Mouse (Mus musculus): ENCODE data around the gene Msantd1. TPM values are rescaled to one million over a fixed set of nuclear protein-coding genes. Genes with fewer than 3 reads are reported as not detected.

Msantd1 gene
- polyA plus RNA-seq, 1 experiment from 2014 or later, result 0.95 TPM

DNA sequence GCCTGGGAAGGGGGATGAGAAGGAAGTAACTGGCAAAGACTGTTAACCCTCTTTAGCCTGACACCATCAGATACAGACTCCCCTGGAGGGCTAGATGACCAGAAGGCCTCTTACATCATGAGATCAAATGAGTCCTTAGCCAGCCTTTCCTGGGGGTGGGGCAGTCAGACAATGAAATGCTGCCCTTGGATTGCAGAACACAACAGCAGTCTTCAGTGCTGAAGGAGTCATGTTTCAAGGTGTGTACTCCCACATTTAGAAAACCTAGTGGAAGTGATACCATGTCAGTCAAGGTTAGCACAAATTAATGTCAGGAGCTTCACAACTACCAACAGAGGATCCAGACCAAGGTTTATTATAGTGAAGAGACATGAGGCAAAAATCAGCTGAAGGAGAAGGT, 5.4 kb upstream of the Msantd1 start:
- no peak overlapping the region for H3K4me2 ChIP-seq
- no peaks in the 10 kb centered on the region for H3K27me3 ChIP-seq (replicated peaks; ENCODE audit: control insufficient read depth, insufficient read depth, low read length)
- DNase-seq (ENCODE audit: low spot score) (no peak), ATAC-seq (replicated peaks; ENCODE audit: low FRiP score) (no peak)
- H3K9ac ChIP-seq (ENCODE audit: low read depth, low read length), result no peak overlapping the region
- peaks cover 56% of the 10 kb centered on the region for H3K36me3 ChIP-seq (ENCODE audit: control insufficient read depth, insufficient read depth, low read length)
- no peak overlapping the region for H3K4me3 ChIP-seq (ENCODE audit: low read depth, low read length)
- H3K27ac ChIP-seq (ENCODE audit: low read depth, low read length), result no peak overlapping the region
- H3K9me3 ChIP-seq (ENCODE audit: control insufficient read depth, low read length), result no peaks in the 10 kb centered on the region
- no peaks in the 10 kb centered on the region; the same call in 1 of the 2 replicates for H3K4me1 ChIP-seq (replicated peaks; ENCODE audit: control insufficient read depth, insufficient read depth, low read length)

DNA sequence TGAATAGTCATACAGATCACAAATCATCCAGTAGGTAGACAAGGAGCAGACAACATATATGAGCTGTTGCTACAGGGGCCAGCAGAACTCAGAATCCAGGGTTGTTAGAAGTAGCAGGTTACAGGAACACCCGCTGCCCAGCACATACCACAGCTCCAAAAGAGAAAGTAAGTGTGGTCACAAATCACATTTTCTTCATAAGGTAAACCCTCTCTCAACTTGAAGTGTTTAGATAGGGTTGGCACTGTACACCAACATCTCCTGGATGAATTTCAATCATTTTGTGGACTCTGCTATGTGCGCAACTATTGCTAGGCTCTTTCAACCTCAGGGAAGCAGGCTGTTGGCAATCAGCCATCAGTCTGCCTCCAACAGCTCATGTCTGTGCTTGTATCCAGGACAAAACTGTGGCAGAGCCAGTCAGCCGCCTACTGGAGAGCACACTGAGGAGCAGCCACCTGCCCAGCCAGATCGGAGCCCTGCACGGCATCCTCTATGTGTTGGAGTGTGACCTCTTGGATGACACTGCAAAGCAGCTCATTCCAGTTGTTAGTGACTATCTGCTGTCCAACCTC, 4.9 kb upstream of the Msantd1 start:
- Histone ChIP-seq H3K27ac (ENCODE audit: low read depth, low read length) (no peak overlapping the region), H3K9ac (ENCODE audit: low read depth, low read length) (no peak overlapping the region), H3K4me3 (ENCODE audit: low read depth, low read length) (no peak overlapping the region), H3K36me3 (ENCODE audit: control insufficient read depth, insufficient read depth, low read length) (peaks cover 57% of the 10 kb centered on the region), H3K4me2 (no peak overlapping the region), H3K4me1 (replicated peaks; ENCODE audit: control insufficient read depth, insufficient read depth, low read length) (no peaks in the 10 kb centered on the region), H3K9me3 (ENCODE audit: control insufficient read depth, low read length) (no peaks in the 10 kb centered on the region), H3K27me3 (replicated peaks; ENCODE audit: control insufficient read depth, insufficient read depth, low read length) (no peaks in the 10 kb centered on the region)
- DNase-seq (ENCODE audit: low spot score), result no peak
- ATAC-seq (replicated peaks; ENCODE audit: low FRiP score), result no peak
- WGBS, result 92% methylated on average over 5 of the region's 5 CpGs

DNA sequence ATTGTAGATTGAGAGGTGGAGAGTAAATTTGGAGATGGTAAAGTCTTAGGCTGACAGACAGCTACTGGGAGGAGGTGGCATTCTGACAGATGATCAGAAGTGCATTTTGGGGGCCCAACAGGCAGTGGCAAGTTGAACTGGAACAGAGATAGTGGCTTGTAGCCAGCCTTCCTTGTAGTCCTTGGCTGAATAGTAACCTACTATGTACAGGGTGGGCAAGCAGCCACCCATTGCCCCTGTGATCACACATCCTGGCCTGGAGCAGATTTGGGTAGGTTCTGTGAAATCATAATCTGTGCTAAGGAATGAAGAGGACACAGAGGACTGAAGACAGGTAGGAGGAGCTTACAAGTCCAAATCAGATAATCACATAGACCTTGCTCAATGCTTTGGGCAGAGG, 3.4 kb upstream of the Msantd1 start:
- DNase-seq (ENCODE audit: low spot score) (no peak), ATAC-seq (replicated peaks; ENCODE audit: low FRiP score) (no peak)
- Histone ChIP-seq H3K27ac (ENCODE audit: low read depth, low read length) (no peak overlapping the region), H3K9ac (ENCODE audit: low read depth, low read length) (no peak overlapping the region), H3K9me3 (ENCODE audit: control insufficient read depth, low read length) (no peaks in the 10 kb centered on the region), H3K4me2 (no peak overlapping the region), H3K4me1 (replicated peaks; ENCODE audit: control insufficient read depth, insufficient read depth, low read length) (no peaks in the 10 kb centered on the region), H3K36me3 (ENCODE audit: control insufficient read depth, insufficient read depth, low read length) (peaks cover 53% of the 10 kb centered on the region), H3K27me3 (replicated peaks; ENCODE audit: control insufficient read depth, insufficient read depth, low read length) (no peaks in the 10 kb centered on the region), H3K4me3 (ENCODE audit: low read depth, low read length) (no peak overlapping the region)

DNA sequence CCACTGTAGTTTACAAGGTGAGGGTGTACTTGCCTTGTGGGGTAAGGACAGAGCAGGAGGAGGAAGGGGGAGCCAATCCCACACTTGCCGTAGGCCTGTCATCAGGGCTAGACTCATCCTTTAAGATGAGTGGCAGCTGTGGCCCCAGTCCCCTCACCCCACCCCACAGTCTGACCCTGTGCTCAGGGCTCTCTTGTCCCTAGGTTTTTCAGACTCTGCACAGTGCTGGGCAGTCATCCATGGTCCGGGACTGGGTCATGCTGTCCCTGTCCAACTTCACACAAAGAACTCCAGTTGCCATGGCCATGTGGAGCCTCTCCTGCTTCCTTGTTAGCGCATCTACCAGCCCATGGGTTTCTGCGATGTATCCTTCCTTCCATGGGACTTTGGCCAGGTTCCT, 582 bp upstream of the Msantd1 start:
- H3K36me3 ChIP-seq (ENCODE audit: control insufficient read depth, insufficient read depth, low read length), result peaks cover 38% of the 10 kb centered on the region
- 0 out of 2 replicates have a peak, but pooled peaks cover 8% of the 10 kb centered on the region for H3K4me1 ChIP-seq (replicated peaks; ENCODE audit: control insufficient read depth, insufficient read depth, low read length)
- H3K27me3 ChIP-seq (replicated peaks; ENCODE audit: control insufficient read depth, insufficient read depth, low read length), result no peaks in the 10 kb centered on the region
- H3K4me2 ChIP-seq, result no peak overlapping the region
- H3K27ac ChIP-seq (ENCODE audit: low read depth, low read length), result no peak overlapping the region
- no peak overlapping the region for H3K4me3 ChIP-seq (ENCODE audit: low read depth, low read length)
- H3K9me3 ChIP-seq (ENCODE audit: control insufficient read depth, low read length), result no peaks in the 10 kb centered on the region
- DNase-seq (ENCODE audit: low spot score) (no peak), ATAC-seq (replicated peaks; ENCODE audit: low FRiP score) (no peak)
- H3K9ac ChIP-seq (ENCODE audit: low read depth, low read length), result no peak overlapping the region
- WGBS, result 92% methylated on average over 4 of the region's 4 CpGs

DNA sequence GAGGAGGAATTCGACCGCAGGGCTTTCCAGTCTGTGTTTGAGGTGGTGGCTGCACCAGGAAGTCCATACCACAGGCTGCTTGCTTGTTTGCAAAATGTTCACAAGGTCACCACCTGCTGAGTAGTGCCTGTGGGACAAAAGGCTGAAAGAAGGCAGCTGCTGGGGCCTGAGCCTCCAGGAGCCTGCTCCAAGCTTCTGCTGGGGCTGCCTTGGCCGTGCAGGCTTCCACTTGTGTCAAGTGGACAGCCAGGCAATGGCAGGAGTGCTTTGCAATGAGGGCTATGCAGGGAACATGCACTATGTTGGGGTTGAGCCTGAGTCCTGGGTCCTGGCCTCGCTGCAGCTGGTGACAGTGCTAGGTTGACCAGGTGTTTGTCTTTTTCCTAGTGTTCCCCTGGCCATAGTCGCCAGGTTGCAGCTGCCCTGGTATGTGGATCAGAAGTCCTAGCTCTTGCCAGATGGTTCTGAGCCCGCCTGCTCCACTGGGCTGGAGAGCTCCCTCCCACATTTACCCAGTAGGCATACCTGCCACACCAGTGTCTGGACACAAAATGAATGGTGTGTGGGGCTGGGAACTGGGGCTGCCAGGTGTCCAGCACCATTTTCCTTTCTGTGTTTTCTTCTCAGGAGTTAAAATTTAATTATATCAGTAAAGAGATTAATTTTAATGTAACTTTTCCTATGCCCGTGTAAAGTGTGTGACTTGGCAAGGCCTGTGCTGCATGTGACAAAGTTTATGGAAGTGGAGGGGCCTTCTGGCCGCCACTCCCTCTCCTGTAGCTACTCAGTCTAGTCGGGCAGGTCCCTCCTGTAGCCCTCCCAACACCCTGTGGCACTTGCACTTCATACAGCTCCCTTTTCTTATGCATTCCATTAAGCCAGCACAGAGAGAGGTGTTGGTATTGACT, 1.2 kb downstream of the Msantd1 start:
- Histone ChIP-seq H3K36me3 (ENCODE audit: control insufficient read depth, insufficient read depth, low read length) (peaks cover 28% of the 10 kb centered on the region), H3K4me3 (ENCODE audit: low read depth, low read length) (no peak overlapping the region), H3K4me1 (replicated peaks; ENCODE audit: control insufficient read depth, insufficient read depth, low read length) (0 out of 2 replicates have a peak, but pooled peaks cover 8% of the 10 kb centered on the region), H3K27me3 (replicated peaks; ENCODE audit: control insufficient read depth, insufficient read depth, low read length) (no peaks in the 10 kb centered on the region), H3K9me3 (ENCODE audit: control insufficient read depth, low read length) (no peaks in the 10 kb centered on the region), H3K9ac (ENCODE audit: low read depth, low read length) (no peak overlapping the region), H3K4me2 (no peak overlapping the region), H3K27ac (ENCODE audit: low read depth, low read length) (peak overlapping the region; percentile 28; the same call in 1 of the 2 replicates)
- WGBS, result 77% methylated on average over 9 of the region's 9 CpGs
- ATAC-seq (replicated peaks; ENCODE audit: low FRiP score) (no peak), DNase-seq (ENCODE audit: low spot score) (no peak)

DNA sequence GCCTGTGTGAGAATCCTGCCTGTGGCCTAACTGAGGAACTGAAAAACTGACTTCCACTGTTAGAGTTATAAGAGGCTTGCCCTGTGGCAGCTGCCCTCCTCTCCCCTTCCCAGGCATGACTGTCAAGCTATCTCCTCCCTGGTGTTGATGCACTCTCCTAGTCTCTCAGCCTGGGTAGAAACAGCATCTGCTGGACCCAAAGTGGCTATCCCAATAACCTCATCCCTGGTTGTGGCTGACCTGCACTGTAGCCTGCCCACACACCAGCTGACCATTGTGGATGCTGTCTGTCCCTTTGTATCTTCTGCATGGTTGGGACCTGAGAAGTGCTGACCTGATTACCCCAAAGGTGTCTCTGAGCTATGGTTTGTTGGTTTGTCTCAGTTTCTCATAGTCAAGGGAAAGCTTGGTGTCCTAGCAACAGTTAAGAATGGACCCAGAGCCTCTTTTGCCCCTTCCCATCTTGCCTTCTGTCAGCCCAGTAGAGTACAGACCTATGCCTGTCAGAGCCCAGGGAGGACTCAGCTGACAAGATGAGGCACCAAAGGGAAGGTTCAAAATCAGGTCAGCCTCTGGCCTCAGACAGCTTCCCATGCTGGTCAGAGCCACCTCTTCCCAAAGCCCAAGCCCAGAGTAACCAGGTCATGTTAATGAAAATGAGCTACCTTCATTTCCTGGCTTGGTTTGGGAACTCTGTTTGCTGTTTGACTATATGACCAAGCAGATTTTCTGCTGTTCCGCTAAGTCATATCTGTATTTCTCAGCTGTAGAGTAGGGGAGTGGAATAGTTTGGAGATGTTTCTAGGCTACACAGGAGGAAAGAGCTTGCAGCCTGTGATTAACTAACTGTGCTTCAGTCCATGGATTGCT, 2.1 kb downstream of the Msantd1 start:
- 73% methylated on average over 1 of the region's 1 CpGs for whole genome bisulfite sequencing
- Histone ChIP-seq H3K9ac (ENCODE audit: low read depth, low read length) (no peak overlapping the region), H3K9me3 (ENCODE audit: control insufficient read depth, low read length) (no peaks in the 10 kb centered on the region), H3K4me2 (no peak overlapping the region), H3K27ac (ENCODE audit: low read depth, low read length) (peak overlapping the region; percentile 33; the same call in 1 of the 2 replicates), H3K4me1 (replicated peaks; ENCODE audit: control insufficient read depth, insufficient read depth, low read length) (0 out of 2 replicates have a peak, but pooled peaks cover 8% of the 10 kb centered on the region), H3K36me3 (ENCODE audit: control insufficient read depth, insufficient read depth, low read length) (peaks cover 28% of the 10 kb centered on the region), H3K27me3 (replicated peaks; ENCODE audit: control insufficient read depth, insufficient read depth, low read length) (no peaks in the 10 kb centered on the region), H3K4me3 (ENCODE audit: low read depth, low read length) (no peak overlapping the region)
- ATAC-seq (replicated peaks; ENCODE audit: low FRiP score), result peak; percentile 54
- no peak for DNase-seq (ENCODE audit: low spot score)

DNA sequence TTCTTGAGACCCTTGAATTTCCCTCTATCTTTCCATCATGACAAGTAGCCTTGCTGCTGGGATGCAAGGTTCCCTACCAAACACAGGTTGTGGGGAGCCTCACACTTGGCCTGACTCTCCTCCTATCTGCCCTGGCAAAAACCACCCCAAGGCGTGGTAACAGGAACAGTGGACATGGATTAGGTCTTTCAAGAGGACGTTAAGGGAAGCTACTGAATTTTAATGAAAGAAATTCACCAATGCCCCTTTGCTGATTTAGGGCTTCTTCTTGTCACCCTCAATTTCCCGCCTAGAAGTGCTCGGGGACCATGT, 2.6 kb downstream of the Msantd1 start:
- Histone ChIP-seq H3K4me3 (ENCODE audit: low read depth, low read length) (no peak overlapping the region), H3K9me3 (ENCODE audit: control insufficient read depth, low read length) (no peaks in the 10 kb centered on the region), H3K27ac (ENCODE audit: low read depth, low read length) (peak overlapping the region; percentile 26; the same call in 1 of the 2 replicates), H3K4me2 (no peak overlapping the region), H3K4me1 (replicated peaks; ENCODE audit: control insufficient read depth, insufficient read depth, low read length) (0 out of 2 replicates have a peak, but pooled peaks cover 8% of the 10 kb centered on the region), H3K9ac (ENCODE audit: low read depth, low read length) (no peak overlapping the region), H3K27me3 (replicated peaks; ENCODE audit: control insufficient read depth, insufficient read depth, low read length) (no peaks in the 10 kb centered on the region), H3K36me3 (ENCODE audit: control insufficient read depth, insufficient read depth, low read length) (peaks cover 24% of the 10 kb centered on the region)
- WGBS, result 78% methylated on average over 4 of the region's 4 CpGs
- no peak for ATAC-seq (replicated peaks; ENCODE audit: low FRiP score)
- DNase-seq (ENCODE audit: low spot score), result no peak

DNA sequence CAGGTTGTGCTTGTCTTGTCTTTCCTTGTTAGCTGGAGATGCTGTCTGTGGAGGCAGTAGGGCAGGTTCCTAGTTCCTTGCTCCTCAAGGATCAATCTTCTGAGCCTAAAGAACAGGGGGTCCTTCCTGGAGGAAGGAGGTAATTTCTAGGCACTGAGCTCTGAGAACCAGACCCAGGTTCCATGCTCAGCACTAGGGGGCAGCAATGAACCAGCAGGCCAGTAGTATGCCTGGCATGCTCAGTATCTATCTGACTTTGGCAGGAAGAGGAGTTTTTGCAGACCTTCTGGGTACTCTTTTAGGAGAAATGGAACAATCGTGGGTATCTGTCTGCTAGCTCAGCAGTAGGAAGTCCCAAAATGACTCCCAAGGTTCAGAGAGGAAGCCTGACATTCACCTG, 8.0 kb downstream of the Msantd1 start:
- Histone ChIP-seq H3K4me3 (ENCODE audit: low read depth, low read length) (no peak overlapping the region), H3K27me3 (replicated peaks; ENCODE audit: control insufficient read depth, insufficient read depth, low read length) (no peaks in the 10 kb centered on the region), H3K9ac (ENCODE audit: low read depth, low read length) (no peak overlapping the region), H3K4me2 (no peak overlapping the region), H3K36me3 (ENCODE audit: control insufficient read depth, insufficient read depth, low read length) (no peaks in the 10 kb centered on the region), H3K9me3 (ENCODE audit: control insufficient read depth, low read length) (no peaks in the 10 kb centered on the region), H3K27ac (ENCODE audit: low read depth, low read length) (no peak overlapping the region), H3K4me1 (replicated peaks; ENCODE audit: control insufficient read depth, insufficient read depth, low read length) (peaks cover 18% of the 10 kb centered on the region)
- 4% methylated on average over 1 of the region's 1 CpGs for WGBS
- DNase-seq (ENCODE audit: low spot score) (peak; percentile 61), ATAC-seq (replicated peaks; ENCODE audit: low FRiP score) (peak; percentile 50; the same call in 1 of the 2 replicates)

Data from liver, embryonic 11.5 days (tissue).